Mouse (Mus musculus): ENCODE data around the gene Gm3543. TPM values are rescaled to one million over a fixed set of nuclear protein-coding genes. Genes with fewer than 3 reads are reported as not detected.
"Not testable (repeated sequence)": the region's sequence is repeated elsewhere in the genome, so short reads cannot be mapped to it uniquely, and the experiment has no call there.

The Gm3543 gene
- polyA plus RNA-seq (2015; fragmentation: Nextera tagmentation; extraction: Ambion mirVana), result not detected in 2 replicates

GRCm38 (mm10) chr14:41983225-41983624 lies at the start of gene Gm3543:
Gene Gm3543 (minus strand): TSS chr14:41983325.
- not testable (repeated sequence) for H3K9ac ChIP-seq (ENCODE audit: low read length); H3K36me3 ChIP-seq (ENCODE audit: control insufficient read depth, insufficient read depth)

GRCm38 (mm10) chr14:41968596-41968995 lies 14.5 kb downstream of the Gm3543 start:
- H3K27me3 ChIP-seq (ENCODE audit: control insufficient read depth, insufficient read depth, low read length); H3K4me2 ChIP-seq (ENCODE audit: low read depth, low read length); H3K36me3 ChIP-seq (ENCODE audit: control insufficient read depth, insufficient read depth); H3K4me1 ChIP-seq (ENCODE audit: control insufficient read depth, insufficient read depth, low read length); H3K27ac ChIP-seq (ENCODE audit: low read length); H3K9ac ChIP-seq (ENCODE audit: low read length); ATAC-seq (replicated peaks; ENCODE audit: extremely low read depth, insufficient read depth, low FRiP score); H3K4me3 ChIP-seq (ENCODE audit: low read length); H3K9me3 ChIP-seq (replicated peaks; ENCODE audit: control insufficient read depth, low read length): not testable (repeated sequence)
- WGBS, result 48% methylated on average over 3 of the region's 3 CpGs

More at GRCm38 (mm10) chr14:41983225-41983624, at the start of gene Gm3543:
- not testable (repeated sequence) for H3K9me3 ChIP-seq (replicated peaks; ENCODE audit: control insufficient read depth, low read length); H3K4me1 ChIP-seq (ENCODE audit: control insufficient read depth, insufficient read depth, low read length); H3K4me2 ChIP-seq (ENCODE audit: low read depth, low read length); H3K27me3 ChIP-seq (ENCODE audit: control insufficient read depth, insufficient read depth, low read length); ATAC-seq (replicated peaks; ENCODE audit: extremely low read depth, insufficient read depth, low FRiP score); H3K4me3 ChIP-seq (ENCODE audit: low read length); H3K27ac ChIP-seq (ENCODE audit: low read length)
- WGBS, result no CpG with 5 or more reads among the region's 1 CpGs

- WGBS, result 73% methylated on average over 1 of the region's 1 CpGs
- H3K4me1 ChIP-seq (ENCODE audit: control insufficient read depth, insufficient read depth, low read length); ATAC-seq (replicated peaks; ENCODE audit: extremely low read depth, insufficient read depth, low FRiP score); H3K9me3 ChIP-seq (replicated peaks; ENCODE audit: control insufficient read depth, low read length); H3K4me3 ChIP-seq (ENCODE audit: low read length); H3K27ac ChIP-seq (ENCODE audit: low read length); H3K36me3 ChIP-seq (ENCODE audit: control insufficient read depth, insufficient read depth); H3K4me2 ChIP-seq (ENCODE audit: low read depth, low read length); H3K9ac ChIP-seq (ENCODE audit: low read length); H3K27me3 ChIP-seq (ENCODE audit: control insufficient read depth, insufficient read depth, low read length): not testable (repeated sequence)
Observed at GRCm38 (mm10) chr14:41967827-41968226, 15.3 kb downstream of the Gm3543 start, which contains the start of gene Gm6401. Gene Gm6401 (minus strand): TSS chr14:41967927.

- H3K36me3 ChIP-seq (ENCODE audit: control insufficient read depth, insufficient read depth); H3K9me3 ChIP-seq (replicated peaks; ENCODE audit: control insufficient read depth, low read length); H3K4me1 ChIP-seq (ENCODE audit: control insufficient read depth, insufficient read depth, low read length); ATAC-seq (replicated peaks; ENCODE audit: extremely low read depth, insufficient read depth, low FRiP score); H3K27ac ChIP-seq (ENCODE audit: low read length); H3K27me3 ChIP-seq (ENCODE audit: control insufficient read depth, insufficient read depth, low read length); H3K4me3 ChIP-seq (ENCODE audit: low read length); H3K9ac ChIP-seq (ENCODE audit: low read length); H3K4me2 ChIP-seq (ENCODE audit: low read depth, low read length): not testable (repeated sequence)
- WGBS, result 53% methylated on average over 4 of the region's 4 CpGs
Observed at GRCm38 (mm10) chr14:41964095-41964494, 19.0 kb downstream of the Gm3543 start.

GRCm38 (mm10) chr14:41943695-41944094 lies 39.4 kb downstream of the Gm3543 start, which contains the start of gene 1700024B05Rik:
Gene 1700024B05Rik (plus strand): TSS chr14:41943995.
- not testable (repeated sequence) for H3K4me3 ChIP-seq (ENCODE audit: low read length); H3K36me3 ChIP-seq (ENCODE audit: control insufficient read depth, insufficient read depth); H3K4me2 ChIP-seq (ENCODE audit: low read depth, low read length); H3K4me1 ChIP-seq (ENCODE audit: control insufficient read depth, insufficient read depth, low read length); ATAC-seq (replicated peaks; ENCODE audit: extremely low read depth, insufficient read depth, low FRiP score); H3K27me3 ChIP-seq (ENCODE audit: control insufficient read depth, insufficient read depth, low read length); H3K9me3 ChIP-seq (replicated peaks; ENCODE audit: control insufficient read depth, low read length); H3K27ac ChIP-seq (ENCODE audit: low read length); H3K9ac ChIP-seq (ENCODE audit: low read length)
- WGBS, result 79% methylated on average over 1 of the region's 2 CpGs

Other genes starting within 250 kb of the Gm3543 start
- not detected in 2 replicates for gene Gm7929, start 232.7 kb downstream of the Gm3543 start, polyA plus RNA-seq (2015; fragmentation: Nextera tagmentation; extraction: Ambion mirVana)
- gene Gm47189, start 210.9 kb downstream of the Gm3543 start, polyA plus RNA-seq (2015; fragmentation: Nextera tagmentation; extraction: Ambion mirVana), result not detected in 2 replicates
- not detected in 2 replicates for gene Gm7980, start 76.0 kb downstream of the Gm3543 start, polyA plus RNA-seq (2015; fragmentation: Nextera tagmentation; extraction: Ambion mirVana)
- gene 1700049E17Rik1, start 58.4 kb downstream of the Gm3543 start, polyA plus RNA-seq (2015; fragmentation: Nextera tagmentation; extraction: Ambion mirVana), result not detected in 2 replicates
- gene 1700024B05Rik, start 39.3 kb downstream of the Gm3543 start, polyA plus RNA-seq (2015; fragmentation: Nextera tagmentation; extraction: Ambion mirVana), result not detected in 2 replicates
- not detected in 2 replicates for gene Gm6401, start 15.4 kb downstream of the Gm3543 start, polyA plus RNA-seq (2015; fragmentation: Nextera tagmentation; extraction: Ambion mirVana)
- gene Gm7951, start 134.0 kb upstream of the Gm3543 start, polyA plus RNA-seq (2015; fragmentation: Nextera tagmentation; extraction: Ambion mirVana), result not detected in 2 replicates
- gene Gm17027, start 179.3 kb upstream of the Gm3543 start, polyA plus RNA-seq (2015; fragmentation: Nextera tagmentation; extraction: Ambion mirVana), result not detected in 2 replicates
- gene Gm3573, start 207.5 kb upstream of the Gm3543 start, polyA plus RNA-seq (2015; fragmentation: Nextera tagmentation; extraction: Ambion mirVana), result not detected in 2 replicates